Mouse (Mus musculus): ENCODE measurements around the gene Dhx33. TPM values are rescaled to one million over a fixed set of nuclear protein-coding genes. Genes with fewer than 3 reads are reported as not detected.

Dhx33 gene
- polyA plus RNA-seq, 1 experiment from 2014 or later: 18.3 TPM

- 91% methylated on average over 4 of the region's 4 CpGs for WGBS
These were observed 49.5 kb downstream of the Dhx33 start for GRCm38 (mm10) chr11:70954711-70955110.

GRCm38 (mm10) chr11:70944935-70945817, 59.1 kb downstream of the Dhx33 start:
- peaks cover 92% of the 10 kb centered on the region for H3K36me3 ChIP-seq
- WGBS: 93% methylated on average over 4 of the region's 4 CpGs
- no peak overlapping the region for H3K9ac ChIP-seq
- H3K4me3 ChIP-seq: no peak overlapping the region
- ATAC-seq (ENCODE audit: insufficient number of reproducible peaks, insufficient read depth, low FRiP score, low TSS enrichment, low read depth): no peak
- H3K4me2 ChIP-seq: no peak overlapping the region
- H3K9me3 ChIP-seq: no peaks in the 10 kb centered on the region
- H3K4me1 ChIP-seq: no peaks in the 10 kb centered on the region
- H3K27ac ChIP-seq: no peak overlapping the region
- H3K27me3 ChIP-seq: no peaks in the 10 kb centered on the region

More at GRCm38 (mm10) chr11:70954711-70955110, 49.5 kb downstream of the Dhx33 start:
- no peak overlapping the region for H3K9ac ChIP-seq
- H3K27me3 ChIP-seq: no peaks in the 10 kb centered on the region
- no peak overlapping the region for H3K27ac ChIP-seq
- H3K4me2 ChIP-seq: no peak overlapping the region
- H3K36me3 ChIP-seq: peaks cover 93% of the 10 kb centered on the region
- no peaks in the 10 kb centered on the region for H3K9me3 ChIP-seq
- ATAC-seq (ENCODE audit: insufficient number of reproducible peaks, insufficient read depth, low FRiP score, low TSS enrichment, low read depth): no peak
- no peak overlapping the region for H3K4me3 ChIP-seq
- H3K4me1 ChIP-seq: no peaks in the 10 kb centered on the region

- peaks cover 92% of the 10 kb centered on the region for H3K36me3 ChIP-seq
- ATAC-seq (ENCODE audit: insufficient number of reproducible peaks, insufficient read depth, low FRiP score, low TSS enrichment, low read depth): no peak
- H3K4me1 ChIP-seq: no peaks in the 10 kb centered on the region
- no peaks in the 10 kb centered on the region for H3K27me3 ChIP-seq
- H3K9ac ChIP-seq: no peak overlapping the region
- no peak overlapping the region for H3K4me2 ChIP-seq
- no peak overlapping the region for H3K27ac ChIP-seq
- H3K9me3 ChIP-seq: no peaks in the 10 kb centered on the region
- 90% methylated on average over 7 of the region's 7 CpGs for WGBS
- H3K4me3 ChIP-seq: no peak overlapping the region
These were observed 60.6 kb downstream of the Dhx33 start for GRCm38 (mm10) chr11:70943651-70944050.

GRCm38 (mm10) chr11:70942596-70942995, 61.6 kb downstream of the Dhx33 start:
- no peaks in the 10 kb centered on the region for H3K9me3 ChIP-seq
- H3K4me1 ChIP-seq: no peaks in the 10 kb centered on the region
- ATAC-seq (ENCODE audit: insufficient number of reproducible peaks, insufficient read depth, low FRiP score, low TSS enrichment, low read depth): no peak
- no peak overlapping the region for H3K27ac ChIP-seq
- WGBS: 84% methylated on average over 1 of the region's 1 CpGs
- peaks cover 91% of the 10 kb centered on the region for H3K36me3 ChIP-seq
- H3K9ac ChIP-seq: no peak overlapping the region
- H3K27me3 ChIP-seq: no peaks in the 10 kb centered on the region
- no peak overlapping the region for H3K4me2 ChIP-seq
- H3K4me3 ChIP-seq: no peak overlapping the region

GRCm38 (mm10) chr11:70935316-70935715, 68.9 kb downstream of the Dhx33 start:
- no peaks in the 10 kb centered on the region for H3K4me1 ChIP-seq
- ATAC-seq (ENCODE audit: insufficient number of reproducible peaks, insufficient read depth, low FRiP score, low TSS enrichment, low read depth): no peak
- no peak overlapping the region for H3K4me2 ChIP-seq
- H3K4me3 ChIP-seq: no peak overlapping the region
- H3K27me3 ChIP-seq: no peaks in the 10 kb centered on the region
- peaks cover 83% of the 10 kb centered on the region for H3K36me3 ChIP-seq
- no peak overlapping the region for H3K9ac ChIP-seq
- 91% methylated on average over 7 of the region's 7 CpGs for WGBS
- no peak overlapping the region for H3K27ac ChIP-seq
- no peaks in the 10 kb centered on the region for H3K9me3 ChIP-seq

Other genes with a start within 250 kb of the Dhx33 start
- gene Zfp3, start 240.2 kb downstream of the Dhx33 start, polyA plus RNA-seq (2015; fragmentation: Nextera tagmentation; extraction: Ambion mirVana): 6.0 and 7.6 TPM in 2 replicates
- gene Scimp, start 191.9 kb downstream of the Dhx33 start, polyA plus RNA-seq (2015; fragmentation: Nextera tagmentation; extraction: Ambion mirVana): 0.25 TPM in 1 of 2 replicates, not detected in the other
- gene Rabep1, start 159.7 kb downstream of the Dhx33 start, polyA plus RNA-seq (2015; fragmentation: Nextera tagmentation; extraction: Ambion mirVana): 46.2 and 46.3 TPM in 2 replicates
- gene Nup88, start 34.5 kb downstream of the Dhx33 start, polyA plus RNA-seq (2015; fragmentation: Nextera tagmentation; extraction: Ambion mirVana): 130 and 140 TPM in 2 replicates
- gene Rpain, start 34.2 kb downstream of the Dhx33 start, polyA plus RNA-seq (2015; fragmentation: Nextera tagmentation; extraction: Ambion mirVana): 71.6 and 80.7 TPM in 2 replicates
- gene C1qbp, start 21.4 kb downstream of the Dhx33 start, polyA plus RNA-seq (2015; fragmentation: Nextera tagmentation; extraction: Ambion mirVana): 233 and 254 TPM in 2 replicates
- 52.8 and 53.7 TPM in 2 replicates for gene Mis12, start 15.2 kb upstream of the Dhx33 start, polyA plus RNA-seq (2015; fragmentation: Nextera tagmentation; extraction: Ambion mirVana)
- 39.2 and 42.5 TPM in 2 replicates for gene Derl2, start 15.4 kb upstream of the Dhx33 start, polyA plus RNA-seq (2015; fragmentation: Nextera tagmentation; extraction: Ambion mirVana)
- gene 6330403K07Rik, start 29.1 kb upstream of the Dhx33 start, polyA plus RNA-seq (2015; fragmentation: Nextera tagmentation; extraction: Ambion mirVana): 252 and 255 TPM in 2 replicates
- 0.07 and 0.18 TPM in 2 replicates for gene Nlrp1a, start 140.3 kb upstream of the Dhx33 start, polyA plus RNA-seq (2015; fragmentation: Nextera tagmentation; extraction: Ambion mirVana)
- gene Nlrp1b, start 226.3 kb upstream of the Dhx33 start, polyA plus RNA-seq (2015; fragmentation: Nextera tagmentation; extraction: Ambion mirVana): not detected in 2 replicates

Data from embryonic facial prominence, embryonic 13.5 days (tissue).